Mouse (Mus musculus) embryonic facial prominence, embryonic 14.5 days (tissue): ENCODE data around the gene Sp6. TPM values are rescaled to one million over a fixed set of nuclear protein-coding genes. Genes with fewer than 3 reads are reported as not detected.

Source experiments
- ATAC-seq: fragments of 200-750 bp; cut with Nextera tagmentation; 2 replicates; pipeline ENCODE4 v1.8.0; 2017; ENCODE audit warnings: low read depth, moderate number of reproducible peaks, moderate TSS enrichment
- DNase-seq: peaks from one replicate; pipeline ENCODE4 v3.0.0-alpha.2; 2015; ENCODE audit warnings: low spot score
- H3K27ac ChIP-seq: fragments of 300-500 bp; sonication (generic); replicated peaks from 2 replicates; pipeline ENCODE4 v1.5.1; 2014; ENCODE audit warnings: low read depth, mild to moderate bottlenecking, low read length, moderate library complexity
- H3K27me3 ChIP-seq: fragments of 300-500 bp; sonication (generic); replicated peaks from 2 replicates; pipeline ENCODE4 v1.6.1; 2014; ENCODE audit warnings: low read length; ENCODE audit not compliant: control insufficient read depth, insufficient read depth
- H3K36me3 ChIP-seq: fragments of 300-500 bp; sonication (generic); 2 replicates; pipeline ENCODE4 v1.6.1; 2014; ENCODE audit warnings: low read length, mixed read lengths; ENCODE audit not compliant: control insufficient read depth, insufficient read depth
- H3K4me1 ChIP-seq: fragments of 300-500 bp; sonication (generic); 2 replicates; pipeline ENCODE4 v1.6.1; 2014; ENCODE audit warnings: antibody characterized with exemption, low read length; ENCODE audit not compliant: control insufficient read depth, insufficient read depth
- H3K4me2 ChIP-seq: fragments of 300-500 bp; sonication (generic); 2 replicates; pipeline ENCODE4 v1.6.1; 2014; ENCODE audit warnings: low read depth, mild to moderate bottlenecking, low read length, moderate library complexity, mixed read lengths
- H3K4me3 ChIP-seq: fragments of 300-500 bp; sonication (generic); 2 replicates; pipeline ENCODE4 v1.5.1; 2014; ENCODE audit warnings: low read depth, mild to moderate bottlenecking, low read length
- H3K9ac ChIP-seq: fragments of 300-500 bp; sonication (generic); 2 replicates; pipeline ENCODE4 v1.6.1; 2014; ENCODE audit warnings: low read depth, mild to moderate bottlenecking, low read length, moderate library complexity, mixed read lengths
- H3K9me3 ChIP-seq: fragments of 300-500 bp; sonication (generic); 2 replicates; pipeline ENCODE4 v1.6.1; 2016; ENCODE audit warnings: low read length; ENCODE audit not compliant: control insufficient read depth
- WGBS: fragments of 180-500 bp; shearing (Covaris S2); extraction: QIAGEN DNeasy Blood & Tissue Kit; methylation state at CpG from one replicate; pipeline ENCODE4 v1.1.7; 2014; 5-methylcytosine and 5-hydroxymethylcytosine counted together
- polyA plus RNA-seq: library from polyadenylated mRNA; unstranded; fragments of >200 nt; fragmentation: Nextera tagmentation; extraction: Ambion mirVana; gene quantifications from 2 replicates; pipeline ENCODE4 v1.2.1, GENCODE M21; 2014

Gene Sp6
- polyA plus RNA-seq, result 2.1 and 2.9 TPM in 2 replicates

DNA sequence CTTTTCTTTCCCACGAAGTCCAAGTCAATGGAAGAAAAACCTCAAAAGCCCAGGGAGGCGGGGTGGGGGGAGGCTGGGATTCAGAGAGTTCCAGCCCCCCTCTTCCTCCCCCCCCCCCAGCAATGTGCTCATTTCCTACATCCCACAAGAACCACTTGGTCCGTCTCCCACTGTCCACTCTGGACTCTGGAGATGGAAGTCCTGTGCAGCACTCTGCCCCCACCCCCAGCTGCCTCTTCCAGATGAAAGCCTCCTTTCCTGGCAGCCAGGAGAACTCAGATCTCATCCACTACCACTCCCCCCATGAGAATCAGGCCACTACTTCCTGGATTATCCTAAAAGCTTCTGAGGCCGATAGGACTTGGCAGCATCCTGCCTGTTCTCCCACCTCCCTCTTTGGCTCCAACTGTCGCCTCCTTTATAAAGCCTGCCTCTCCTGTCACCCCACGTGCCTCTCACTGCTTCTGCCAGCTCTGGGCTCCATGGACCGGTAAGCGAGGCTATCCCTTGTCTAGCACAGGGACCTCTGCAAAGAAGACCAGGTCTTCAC, at the start of gene Sp6:
Gene Sp6 (plus strand): TSS at position 274 of the 550 bp plus-strand sequence.
- Histone ChIP-seq H3K36me3 (no peaks in the 10 kb centered on the region), H3K27me3 (peaks cover 59% of the 10 kb centered on the region), H3K4me3 (no peak within 1 kb of the TSS), H3K4me1 (no peaks in the 10 kb centered on the region), H3K27ac (no peak within 1 kb of the TSS), H3K9ac (no peak within 1 kb of the TSS), H3K4me2 (no peak within 1 kb of the TSS), H3K9me3 (no peaks in the 10 kb centered on the region)
- DNase-seq, result peak; percentile 33
- no peak for ATAC-seq
- 34% methylated on average over 8 of the region's 8 CpGs for WGBS

DNA sequence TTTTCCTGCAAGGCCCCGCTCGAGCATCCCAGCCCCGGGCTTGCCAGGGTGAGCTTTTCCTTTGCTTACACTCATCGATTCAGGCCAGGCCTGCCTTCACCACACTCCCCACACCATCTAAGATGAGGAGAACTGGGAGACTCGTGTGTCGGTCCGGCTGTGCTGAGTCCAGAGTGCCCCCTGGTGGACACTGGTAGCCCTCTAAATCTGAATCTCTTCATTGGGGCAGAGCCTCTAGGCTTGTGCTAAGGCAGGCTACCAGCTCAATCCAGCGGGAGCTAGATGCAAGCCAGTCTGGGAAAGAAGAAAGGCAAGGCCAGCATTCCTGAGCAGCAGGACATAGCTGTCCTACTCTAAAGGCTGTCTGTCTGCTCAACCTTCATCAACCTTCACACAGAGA, 49.6 kb upstream of the Sp6 start:
- H3K4me3 ChIP-seq, result no peak overlapping the region
- peaks cover 38% of the 10 kb centered on the region for H3K36me3 ChIP-seq
- no peaks in the 10 kb centered on the region for H3K9me3 ChIP-seq
- ATAC-seq (peak; percentile 85), DNase-seq (peak; percentile 88)
- no peaks in the 10 kb centered on the region for H3K27me3 ChIP-seq
- H3K4me1 ChIP-seq, result no peaks in the 10 kb centered on the region
- peak overlapping the region; percentile 31; the same call in 1 of the 2 replicates for H3K9ac ChIP-seq
- no peak overlapping the region for H3K27ac ChIP-seq
- 20% methylated on average over 8 of the region's 8 CpGs for WGBS
- H3K4me2 ChIP-seq, result no peak overlapping the region

DNA sequence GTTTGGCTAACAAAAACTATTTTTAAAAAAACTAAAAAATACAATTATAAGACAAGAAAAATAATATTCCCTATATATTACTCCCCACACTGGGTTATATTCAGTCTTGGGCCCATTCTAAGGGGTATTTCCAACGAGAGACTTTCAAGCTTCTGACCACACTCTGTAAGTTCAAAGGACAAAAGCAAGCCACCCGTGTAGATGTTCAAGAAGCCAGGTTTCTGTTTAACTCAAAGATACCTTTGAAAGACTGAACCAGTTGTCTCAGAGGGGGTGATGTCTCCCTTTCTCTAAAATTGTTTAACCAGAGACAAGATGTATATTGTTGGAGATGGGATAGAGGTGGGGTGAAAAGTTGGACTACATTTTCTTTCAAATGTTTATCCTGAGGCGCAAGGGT, 47.0 kb upstream of the Sp6 start:
- 94% methylated on average over 3 of the region's 3 CpGs for WGBS
- H3K36me3 ChIP-seq, result peaks cover 14% of the 10 kb centered on the region
- H3K4me3 ChIP-seq, result no peak overlapping the region
- H3K4me2 ChIP-seq, result no peak overlapping the region
- DNase-seq (no peak), ATAC-seq (no peak)
- no peak overlapping the region for H3K27ac ChIP-seq
- no peak overlapping the region for H3K9ac ChIP-seq
- no peaks in the 10 kb centered on the region for H3K27me3 ChIP-seq
- H3K9me3 ChIP-seq, result no peaks in the 10 kb centered on the region
- H3K4me1 ChIP-seq, result peaks cover 16% of the 10 kb centered on the region

- 0 out of 2 replicates have a peak, but pooled peaks cover 6% of the 10 kb centered on the region for H3K36me3 ChIP-seq
- H3K4me1 ChIP-seq, result peaks cover 18% of the 10 kb centered on the region
- no peak overlapping the region for H3K4me2 ChIP-seq
- no peaks in the 10 kb centered on the region for H3K9me3 ChIP-seq
- H3K9ac ChIP-seq, result no peak overlapping the region
- DNase-seq (no peak), ATAC-seq (no peak)
- H3K4me3 ChIP-seq, result no peak overlapping the region
- H3K27ac ChIP-seq, result no peak overlapping the region
- no peaks in the 10 kb centered on the region for H3K27me3 ChIP-seq
- 89% methylated on average over 13 of the region's 13 CpGs for WGBS
Measured at GRCm38 (mm10) chr11:96966914-96967543, 46.2 kb upstream of the Sp6 start.

GRCm38 (mm10) chr11:96967544-96968269, 45.5 kb upstream of the Sp6 start:
- no peaks in the 10 kb centered on the region for H3K36me3 ChIP-seq
- WGBS, result 80% methylated on average over 11 of the region's 11 CpGs
- H3K4me1 ChIP-seq, result peaks cover 24% of the 10 kb centered on the region
- no peaks in the 10 kb centered on the region for H3K27me3 ChIP-seq
- no peaks in the 10 kb centered on the region for H3K9me3 ChIP-seq
- H3K4me3 ChIP-seq, result no peak overlapping the region
- no peak overlapping the region for H3K27ac ChIP-seq
- ATAC-seq, result no peak
- no peak overlapping the region for H3K4me2 ChIP-seq
- no peak for DNase-seq
- H3K9ac ChIP-seq, result no peak overlapping the region

- no peak overlapping the region for H3K4me3 ChIP-seq
- H3K27me3 ChIP-seq, result no peaks in the 10 kb centered on the region
- no peak overlapping the region for H3K9ac ChIP-seq
- ATAC-seq (no peak), DNase-seq (no peak)
- H3K4me1 ChIP-seq, result peaks cover 31% of the 10 kb centered on the region
- H3K4me2 ChIP-seq, result no peak overlapping the region
- H3K27ac ChIP-seq, result no peak overlapping the region
- H3K9me3 ChIP-seq, result no peaks in the 10 kb centered on the region
- no peaks in the 10 kb centered on the region for H3K36me3 ChIP-seq
- 64% methylated on average over 6 of the region's 6 CpGs for WGBS
Measured at GRCm38 (mm10) chr11:96968476-96968875, 44.7 kb upstream of the Sp6 start.

DNA sequence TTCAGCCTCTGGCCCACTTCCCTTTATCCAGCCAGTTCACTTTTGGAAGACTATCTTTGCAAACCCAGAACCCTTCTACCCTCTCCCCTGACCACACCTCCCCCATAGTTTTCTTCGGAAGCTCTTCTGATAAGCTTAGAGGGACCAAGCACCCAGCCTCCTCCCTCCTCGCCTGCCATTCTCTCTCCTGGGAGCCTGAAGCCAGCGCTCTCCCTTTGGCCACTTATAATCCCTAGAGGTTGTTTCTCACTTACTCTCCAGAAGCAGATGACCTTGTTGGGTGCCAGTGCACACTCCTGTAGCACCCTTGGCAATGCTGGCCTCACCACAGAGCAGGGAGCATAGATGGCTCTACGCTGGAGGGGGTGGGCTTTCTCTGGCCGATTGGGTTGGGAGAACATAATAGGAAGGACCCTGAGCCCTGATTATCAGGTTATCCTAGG, 43.9 kb upstream of the Sp6 start:
- ATAC-seq (no peak), DNase-seq (no peak)
- peak overlapping the region; percentile 77 for H3K27ac ChIP-seq
- H3K27me3 ChIP-seq, result no peaks in the 10 kb centered on the region
- 86% methylated on average over 5 of the region's 5 CpGs for WGBS
- no peaks in the 10 kb centered on the region for H3K9me3 ChIP-seq
- H3K36me3 ChIP-seq, result no peaks in the 10 kb centered on the region
- no peak overlapping the region for H3K4me3 ChIP-seq
- H3K4me2 ChIP-seq, result no peak overlapping the region
- no peak overlapping the region for H3K9ac ChIP-seq
- H3K4me1 ChIP-seq, result peaks cover 38% of the 10 kb centered on the region

DNA sequence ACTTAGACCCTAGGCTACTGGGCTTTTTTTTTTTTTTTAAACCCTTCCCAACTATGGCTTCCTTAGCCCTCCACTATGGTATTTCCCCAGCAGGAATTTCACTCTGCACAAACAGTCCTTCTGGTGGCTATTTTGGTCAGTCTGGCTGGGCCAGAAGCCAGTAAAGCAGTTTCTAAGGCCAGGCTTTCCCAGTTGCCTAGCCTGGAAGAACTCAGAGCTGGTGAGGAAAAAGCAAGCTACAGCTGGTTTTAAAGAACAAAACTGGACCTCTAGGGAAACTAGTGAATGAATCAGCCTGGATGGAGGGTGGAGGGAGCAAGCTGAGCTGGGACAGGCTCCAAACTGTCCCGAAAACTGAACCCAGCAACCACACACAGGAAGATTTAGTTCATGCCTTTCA, 43.4 kb upstream of the Sp6 start:
- no peaks in the 10 kb centered on the region for H3K27me3 ChIP-seq
- H3K36me3 ChIP-seq, result no peaks in the 10 kb centered on the region
- no peaks in the 10 kb centered on the region for H3K9me3 ChIP-seq
- H3K4me2 ChIP-seq, result no peak overlapping the region
- ATAC-seq (peak; percentile 47; the same call in 1 of the 2 replicates), DNase-seq (peak; percentile 76)
- 58% methylated on average over 1 of the region's 1 CpGs for WGBS
- peak overlapping the region; percentile 47 for H3K9ac ChIP-seq
- peak overlapping the region; percentile 77 for H3K27ac ChIP-seq
- H3K4me3 ChIP-seq, result no peak overlapping the region
- H3K4me1 ChIP-seq, result peaks cover 41% of the 10 kb centered on the region
